Mouse (Mus musculus) heart, embryonic 14.5 days (tissue): ENCODE results near the gene Plcxd3. TPM values are rescaled to one million over a fixed set of nuclear protein-coding genes. Genes with fewer than 3 reads are reported as not detected.

Experiments used
- ATAC-seq: fragments of 200-750 bp; cut with Nextera tagmentation; 2 replicates; pipeline ENCODE4 v1.8.0; 2017; ENCODE audit warnings: low read depth, moderate TSS enrichment; ENCODE audit not compliant: insufficient number of reproducible peaks, insufficient read depth, low FRiP score
- H3K27ac ChIP-seq, 2 experiments: fragments of 200-500 bp in 1 of 2; fragments of 300-500 bp in 1 of 2; sonication (generic) in 1 of 2; replicated peaks in 1 of 2; 2 replicates each; pipeline ENCODE4 v1.5.1; 2012 to 2014; ENCODE audit warnings: low read depth in 2 of 2, low read length in 2 of 2, control low read depth in 1 of 2, mild to moderate bottlenecking in 1 of 2, mixed read lengths in 1 of 2; ENCODE audit not compliant: control insufficient read depth in 1 of 2, insufficient read depth in 1 of 2
- H3K27me3 ChIP-seq: fragments of 300-500 bp; sonication (generic); 2 replicates; pipeline ENCODE4 v1.6.1; 2014; ENCODE audit warnings: mild to moderate bottlenecking, low read length, control low read depth; ENCODE audit not compliant: control insufficient read depth, insufficient read depth
- H3K36me3 ChIP-seq: fragments of 300-500 bp; sonication (generic); 2 replicates; pipeline ENCODE4 v1.6.1; 2014; ENCODE audit warnings: mild to moderate bottlenecking, control low read depth, low read length, mixed read lengths; ENCODE audit not compliant: control insufficient read depth, insufficient read depth
- H3K4me1 ChIP-seq, 2 experiments: fragments of 200-500 bp in 1 of 2; fragments of 300-500 bp in 1 of 2; sonication (generic) in 1 of 2; 2 replicates each; pipeline ENCODE4 v1.6.1; 2012 to 2014; ENCODE audit warnings: low read length in 2 of 2, control low read depth in 1 of 2, mixed read lengths in 1 of 2; ENCODE audit not compliant: control insufficient read depth in 2 of 2, insufficient read depth in 2 of 2
- H3K4me2 ChIP-seq: fragments of 300-500 bp; sonication (generic); 2 replicates; pipeline ENCODE4 v1.6.1; 2014; ENCODE audit warnings: mild to moderate bottlenecking, low read length
- H3K4me3 ChIP-seq, 2 experiments: fragments of 200-500 bp in 1 of 2; fragments of 300-500 bp in 1 of 2; sonication (generic) in 1 of 2; 2 replicates each; pipeline ENCODE4 v1.5.1; 2012 to 2014; ENCODE audit warnings: low read length in 2 of 2, mild to moderate bottlenecking in 2 of 2, control low read depth in 1 of 2, low read depth in 1 of 2, moderate library complexity in 1 of 2; ENCODE audit not compliant: control insufficient read depth in 1 of 2, insufficient read depth in 1 of 2
- H3K9ac ChIP-seq: fragments of 300-500 bp; sonication (generic); 2 replicates; pipeline ENCODE4 v1.6.1; 2014; ENCODE audit warnings: mild to moderate bottlenecking, low read length
- H3K9me3 ChIP-seq: fragments of 300-500 bp; sonication (generic); 2 replicates; pipeline ENCODE4 v1.6.1; 2016; ENCODE audit warnings: low read length, control low read depth; ENCODE audit not compliant: control insufficient read depth
- WGBS: fragments of 180-500 bp; shearing (Covaris S2); extraction: QIAGEN DNeasy Blood & Tissue Kit; methylation state at CpG from one replicate; pipeline ENCODE4 v1.1.7; 2014; 5-methylcytosine and 5-hydroxymethylcytosine counted together
- polyA plus RNA-seq: library from polyadenylated mRNA; unstranded; fragments of >200 nt; fragmentation: Nextera tagmentation; extraction: Ambion mirVana; gene quantifications from 2 replicates; pipeline ENCODE4 v1.2.1, GENCODE M21; 2014

Gene Plcxd3
- polyA plus RNA-seq, 1 experiment from 2014 or later = 0.92 TPM

- H3K4me3 ChIP-seq = no peak overlapping the region
- H3K9me3 ChIP-seq = no peaks in the 10 kb centered on the region
- no peak overlapping the region for H3K9ac ChIP-seq
- 67% methylated on average over 6 of the region's 6 CpGs for WGBS
- no peak overlapping the region for H3K27ac ChIP-seq
- H3K27me3 ChIP-seq = peaks cover 12% of the 10 kb centered on the region; the same call in 1 of the 2 replicates
- H3K4me2 ChIP-seq = peak overlapping the region; percentile 91
- no peaks in the 10 kb centered on the region for H3K36me3 ChIP-seq
- peaks cover 2 to 10% of the 10 kb centered on the region in 2 experiments; a peak in 1 of 4 replicates for H3K4me1 ChIP-seq
- ATAC-seq = no peak
These were observed 769 bp upstream of the Plcxd3 start for GRCm38 (mm10) chr15:4374453-4374990.

- H3K4me2 ChIP-seq = peak overlapping the region; percentile 91
- 23% methylated on average over 6 of the region's 6 CpGs for WGBS
- peaks cover 2 to 10% of the 10 kb centered on the region in 2 experiments; a peak in 1 of 4 replicates for H3K4me1 ChIP-seq
- H3K36me3 ChIP-seq = no peaks in the 10 kb centered on the region
- no peaks in the 10 kb centered on the region for H3K9me3 ChIP-seq
- H3K27ac ChIP-seq = no peak overlapping the region
- peak overlapping the region; percentile 10 for H3K9ac ChIP-seq
- no peak for ATAC-seq
- H3K27me3 ChIP-seq = peaks cover 12% of the 10 kb centered on the region; the same call in 1 of the 2 replicates
- H3K4me3 ChIP-seq = peak overlapping the region; percentile 47 to 51
These were observed 264 bp upstream of the Plcxd3 start for GRCm38 (mm10) chr15:4375031-4375422.

GRCm38 (mm10) chr15:4376221-4376631 is 935 bp downstream of the Plcxd3 start:
- Histone ChIP-seq H3K27me3 (peaks cover 12% of the 10 kb centered on the region; the same call in 1 of the 2 replicates), H3K9ac (peak overlapping the region; percentile 10), H3K4me3 (peak overlapping the region; percentile 47 to 51), H3K27ac (no peak overlapping the region), H3K36me3 (no peaks in the 10 kb centered on the region), H3K4me2 (peak overlapping the region; percentile 91), H3K9me3 (no peaks in the 10 kb centered on the region), H3K4me1 (peaks cover 2 to 10% of the 10 kb centered on the region in 2 experiments; a peak in 1 of 4 replicates)
- 22% methylated on average over 8 of the region's 8 CpGs for WGBS
- ATAC-seq = no peak

GRCm38 (mm10) chr15:4378766-4379165 is 3.5 kb downstream of the Plcxd3 start:
- no peak overlapping the region for H3K4me2 ChIP-seq

GRCm38 (mm10) chr15:4387774-4388173 is 12.5 kb downstream of the Plcxd3 start:
- H3K27me3 ChIP-seq = no peaks in the 10 kb centered on the region
- no peak overlapping the region for H3K4me3 ChIP-seq
- H3K36me3 ChIP-seq = no peaks in the 10 kb centered on the region
- H3K4me2 ChIP-seq = no peak overlapping the region
- no peaks in the 10 kb centered on the region for H3K9me3 ChIP-seq
- no peak for ATAC-seq
- H3K27ac ChIP-seq = no peak overlapping the region
- no peak overlapping the region for H3K9ac ChIP-seq
- H3K4me1 ChIP-seq = no peaks in the 10 kb centered on the region

More at GRCm38 (mm10) chr15:4378766-4379165, 3.5 kb downstream of the Plcxd3 start:
- 85% methylated on average over 5 of the region's 5 CpGs for WGBS
- H3K4me3 ChIP-seq = no peak overlapping the region
- no peaks in the 10 kb centered on the region for H3K36me3 ChIP-seq
- no peak overlapping the region for H3K9ac ChIP-seq
- H3K27ac ChIP-seq = no peak overlapping the region
- peaks cover 12% of the 10 kb centered on the region; the same call in 1 of the 2 replicates for H3K27me3 ChIP-seq
- H3K4me1 ChIP-seq = peaks cover 2 to 10% of the 10 kb centered on the region in 2 experiments; a peak in 1 of 4 replicates
- ATAC-seq = no peak
- no peaks in the 10 kb centered on the region for H3K9me3 ChIP-seq

- H3K36me3 ChIP-seq = no peaks in the 10 kb centered on the region
- no peak overlapping the region for H3K27ac ChIP-seq
- H3K9ac ChIP-seq = no peak overlapping the region
- H3K4me3 ChIP-seq = no peak overlapping the region
- H3K27me3 ChIP-seq = no peaks in the 10 kb centered on the region
- no peaks in the 10 kb centered on the region for H3K4me1 ChIP-seq
- H3K4me2 ChIP-seq = no peak overlapping the region
- WGBS = 65% methylated on average over 4 of the region's 4 CpGs
- no peak for ATAC-seq
- H3K9me3 ChIP-seq = no peaks in the 10 kb centered on the region
These were observed 24.8 kb downstream of the Plcxd3 start for GRCm38 (mm10) chr15:4400096-4400495.

- 25% methylated on average over 2 of the region's 2 CpGs for WGBS
- no peak for ATAC-seq
- no peak overlapping the region for H3K27ac ChIP-seq
- no peaks in the 10 kb centered on the region for H3K9me3 ChIP-seq
- H3K4me2 ChIP-seq = no peak overlapping the region
- no peaks in the 10 kb centered on the region for H3K4me1 ChIP-seq
- H3K9ac ChIP-seq = no peak overlapping the region
- no peak overlapping the region for H3K4me3 ChIP-seq
- H3K36me3 ChIP-seq = no peaks in the 10 kb centered on the region
- no peaks in the 10 kb centered on the region for H3K27me3 ChIP-seq
These were observed 36.0 kb downstream of the Plcxd3 start for GRCm38 (mm10) chr15:4411333-4411732.

- Histone ChIP-seq H3K4me1 (no peaks in the 10 kb centered on the region), H3K4me2 (no peak overlapping the region), H3K4me3 (no peak overlapping the region), H3K36me3 (no peaks in the 10 kb centered on the region), H3K27ac (no peak overlapping the region), H3K27me3 (no peaks in the 10 kb centered on the region), H3K9ac (no peak overlapping the region), H3K9me3 (no peaks in the 10 kb centered on the region)
- ATAC-seq = no peak
These were observed 64.8 kb downstream of the Plcxd3 start for GRCm38 (mm10) chr15:4440081-4440480.
